Comparison of ENCODE assay signal across 21 mouse cellular contexts in genomic region chr12:89817072-89817773, GRCm38 (mm10).
DNase-seq lines count a peak whose midpoint lies in the region; ATAC-seq and TF ChIP-seq lines count a peak whose summit lies in the region.
"Had no signal": no experiment of that assay in that cellular context is flagged by ENCODE, and none has a peak within 500 bp of the region (broad histone marks: within the 10 kb centered on the region; RNA-seq: fewer than 3 reads in every experiment).

No protein-coding gene starts in this region.

- no peaks in the 10 kb centered on the region for H3K9me3 ChIP-seq in hindbrain, embryonic 13.5 days
- no peaks in the 10 kb centered on the region for H3K9me3 ChIP-seq in hindbrain, embryonic 11.5 days (ENCODE audit: control insufficient read depth, low read length)
- no peaks in the 10 kb centered on the region for H3K9me3 ChIP-seq in hindbrain, postnatal 0 days (ENCODE audit: low read length)
- H3K9me3 ChIP-seq in neural tube, embryonic 14.5 days (ENCODE audit: control insufficient read depth, low read length): no peaks in the 10 kb centered on the region
- H3K9me3 ChIP-seq: embryonic facial prominence, embryonic 15.5 days; limb, embryonic 12.5 days had no signal

- peak overlapping the region; percentile 81 for H3K4me3 ChIP-seq in cerebellum, adult 2 months (replicated peaks; ENCODE audit: insufficient read depth, low read depth, low read length)
- peak overlapping the region; percentile 49 for H3K4me3 ChIP-seq in hindbrain, embryonic 13.5 days
- no peak overlapping the region for H3K4me3 ChIP-seq in hindbrain, embryonic 11.5 days (ENCODE audit: low read depth, low read length)
- H3K4me3 ChIP-seq in hindbrain, postnatal 0 days (ENCODE audit: low read length): peak overlapping the region; percentile 14; the same call in 1 of the 2 replicates
- H3K4me3 ChIP-seq in neural tube, embryonic 14.5 days (ENCODE audit: low read depth, low read length): 0 out of 2 replicates have a peak overlapping the region, but pooled peaks have one; percentile 3
- H3K4me3 ChIP-seq: embryonic facial prominence, embryonic 15.5 days; limb, embryonic 12.5 days; megakaryocyte, embryonic 14.5 days had no signal

- no peaks in the 10 kb centered on the region for H3K36me3 ChIP-seq in hindbrain, embryonic 13.5 days
- H3K36me3 ChIP-seq in hindbrain, embryonic 11.5 days (ENCODE audit: control insufficient read depth, insufficient read depth, low read length): no peaks in the 10 kb centered on the region
- no peaks in the 10 kb centered on the region for H3K36me3 ChIP-seq in hindbrain, postnatal 0 days (ENCODE audit: insufficient read depth, low read length)
- no peaks in the 10 kb centered on the region for H3K36me3 ChIP-seq in neural tube, embryonic 14.5 days (ENCODE audit: control insufficient read depth, insufficient read depth, low read length)
- H3K36me3 ChIP-seq: embryonic facial prominence, embryonic 15.5 days; G1E; limb, embryonic 12.5 days had no signal

- no peak overlapping the region for H3K9ac ChIP-seq in hindbrain, embryonic 13.5 days
- no peak overlapping the region for H3K9ac ChIP-seq in hindbrain, embryonic 11.5 days (ENCODE audit: low read depth, low read length)
- no peak overlapping the region for H3K9ac ChIP-seq in hindbrain, postnatal 0 days (replicated peaks; ENCODE audit: low read length)
- no peak overlapping the region for H3K9ac ChIP-seq in neural tube, embryonic 14.5 days (replicated peaks; ENCODE audit: low read depth, low read length)
- H3K9ac ChIP-seq: embryonic facial prominence, embryonic 15.5 days; limb, embryonic 12.5 days; liver, embryonic 14.5 days had no signal

- DNase-seq in cerebellum, adult 2 months: no peak
- no peak for DNase-seq in cerebellum, postnatal 4 days (ENCODE audit: low spot score in 2 of 2)
- DNase-seq in hindbrain, embryonic 11.5 days (ENCODE audit: low spot score): no peak
- DNase-seq in hindbrain, postnatal 0 days (ENCODE audit: low spot score): peak; percentile 29
- DNase-seq in right cerebral cortex, postnatal 14 days: no peak
- no peak for DNase-seq in lung, postnatal 36 days
- DNase-seq: cerebellum, adult 11-12 months; embryo, embryonic 11 days; heart, adult 18-20 months; heart, postnatal 4 days; thymus, postnatal 36 days had no signal

- 9% methylated on average over 9 of the region's 9 CpGs for WGBS in cerebellum, adult 2 months
- WGBS in hindbrain, embryonic 13.5 days: 39% methylated on average over 9 of the region's 9 CpGs
- 74% methylated on average over 9 of the region's 9 CpGs for WGBS in hindbrain, embryonic 11.5 days
- 28% methylated on average over 9 of the region's 9 CpGs for WGBS in hindbrain, postnatal 0 days
- 33% methylated on average over 9 of the region's 9 CpGs for WGBS in neural tube, embryonic 14.5 days

- H3K4me2 ChIP-seq in hindbrain, embryonic 13.5 days: peak overlapping the region; percentile 81
- H3K4me2 ChIP-seq in hindbrain, embryonic 11.5 days (replicated peaks; ENCODE audit: low read depth, low read length): no peak overlapping the region
- peak overlapping the region; percentile 96 for H3K4me2 ChIP-seq in hindbrain, postnatal 0 days (ENCODE audit: low read depth, low read length)
- peak overlapping the region; percentile 79 for H3K4me2 ChIP-seq in neural tube, embryonic 14.5 days (ENCODE audit: low read depth, low read length)
- H3K4me2 ChIP-seq: embryonic facial prominence, embryonic 15.5 days; limb, embryonic 12.5 days had no signal

- no peak for TF ChIP-seq POLR2A in cerebellum, adult 2 months (IDR thresholded peaks at IDR 0.05; ENCODE audit: borderline replicate concordance, insufficient read depth, low read length)

- no peak overlapping the region; the same call in 1 of the 2 replicates for H3K27ac ChIP-seq in cerebellum, adult 2 months (ENCODE audit: insufficient read depth, low read length)
- H3K27ac ChIP-seq in hindbrain, embryonic 13.5 days: peak overlapping the region; percentile 59
- no peak overlapping the region for H3K27ac ChIP-seq in hindbrain, embryonic 11.5 days (ENCODE audit: low read depth, low read length)
- no peak overlapping the region for H3K27ac ChIP-seq in hindbrain, postnatal 0 days
- H3K27ac ChIP-seq in neural tube, embryonic 14.5 days (ENCODE audit: low read depth, low read length): no peak overlapping the region
- H3K27ac ChIP-seq: embryonic facial prominence, embryonic 15.5 days; kidney, postnatal 0 days; limb, embryonic 12.5 days; liver, embryonic 14.5 days had no signal

- no peak for ATAC-seq in hindbrain, embryonic 13.5 days (ENCODE audit: low FRiP score)
- no peak for ATAC-seq in hindbrain, embryonic 11.5 days (ENCODE audit: low FRiP score)
- ATAC-seq in hindbrain, postnatal 0 days: no peak
- peak; percentile 42 for ATAC-seq in neural tube, embryonic 14.5 days (ENCODE audit: low read depth)
- ATAC-seq: CD4-positive, CD25-positive, alpha-beta regulatory T cell, adult 4 months; intestine, postnatal 0 days had no signal

- H3K4me1 ChIP-seq in cerebellum, adult 2 months (ENCODE audit: control insufficient read depth, insufficient read depth, low read length): peaks cover 3% of the 10 kb centered on the region; the same call in 1 of the 2 replicates
- H3K4me1 ChIP-seq in hindbrain, embryonic 13.5 days (replicated peaks): peaks cover 64% of the 10 kb centered on the region
- no peaks in the 10 kb centered on the region for H3K4me1 ChIP-seq in hindbrain, embryonic 11.5 days (replicated peaks; ENCODE audit: control insufficient read depth, insufficient read depth, low read length)
- peaks cover 3% of the 10 kb centered on the region; the same call in 1 of the 2 replicates for H3K4me1 ChIP-seq in hindbrain, postnatal 0 days (ENCODE audit: insufficient read depth, low read length)
- H3K4me1 ChIP-seq in neural tube, embryonic 14.5 days (ENCODE audit: control insufficient read depth, insufficient read depth, low read length): peaks cover 14% of the 10 kb centered on the region; the same call in 1 of the 2 replicates
- H3K4me1 ChIP-seq: embryonic facial prominence, embryonic 15.5 days had no signal

- no peak for TF ChIP-seq CTCF in cerebellum, adult 2 months (IDR thresholded peaks at IDR 0.05; ENCODE audit: borderline replicate concordance, insufficient read depth, low read depth, low read length)
- TF ChIP-seq CTCF in hindbrain, postnatal 0 days (IDR thresholded peaks at IDR 0.05; ENCODE audit: low read depth): no peak

- no peaks in the 10 kb centered on the region for H3K27me3 ChIP-seq in cerebellum, adult 2 months (ENCODE audit: control insufficient read depth, insufficient read depth, low read length)
- H3K27me3 ChIP-seq in hindbrain, embryonic 13.5 days: no peaks in the 10 kb centered on the region
- H3K27me3 ChIP-seq in hindbrain, embryonic 11.5 days (ENCODE audit: control insufficient read depth, insufficient read depth, low read length): peaks cover 2% of the 10 kb centered on the region; the same call in 1 of the 2 replicates
- no peaks in the 10 kb centered on the region for H3K27me3 ChIP-seq in hindbrain, postnatal 0 days (ENCODE audit: insufficient read depth, low read length)
- no peaks in the 10 kb centered on the region for H3K27me3 ChIP-seq in neural tube, embryonic 14.5 days (ENCODE audit: control insufficient read depth, insufficient read depth, low read length)
